Mouse (Mus musculus) CD4-positive, CD25-positive, alpha-beta regulatory T cell, adult 4 months (primary cell): ENCODE data around the gene Bag3. TPM values are rescaled to one million over a fixed set of nuclear protein-coding genes. Genes with fewer than 3 reads are reported as not detected.
"Not testable (repeated sequence)": the region's sequence is repeated elsewhere in the genome, so short reads cannot be mapped to it uniquely, and the experiment has no call there.

ENCODE experiments used
- ATAC-seq: one replicate; pipeline ENCODE4 v1.8.0; 2017
- polyA plus RNA-seq, 2 experiments: library from polyadenylated mRNA; unstranded; fragments of 100-300 nt; shearing (Covaris generic); gene quantifications; one replicate each; pipeline ENCODE4 v1.2.1; 2017

Bag3 gene
- polyA plus RNA-seq, 2 experiments from 2014 or later = 9.6 to 11.5 TPM

GRCm38 (mm10) chr7:128538196-128538595 is 14.8 kb downstream of the Bag3 start:
- ATAC-seq = no peak

GRCm38 (mm10) chr7:128538769-128539168 is 15.4 kb downstream of the Bag3 start:
- no peak for ATAC-seq

GRCm38 (mm10) chr7:128540111-128540510 is 16.7 kb downstream of the Bag3 start:
- no peak for ATAC-seq

- ATAC-seq = no peak
These were observed 17.3 kb downstream of the Bag3 start for GRCm38 (mm10) chr7:128540734-128541133.

GRCm38 (mm10) chr7:128541186-128541585 is 17.8 kb downstream of the Bag3 start:
- no peak for ATAC-seq

- ATAC-seq = no peak
These were observed 18.4 kb downstream of the Bag3 start for GRCm38 (mm10) chr7:128541771-128542170.

- no peak for ATAC-seq
These were observed 19.1 kb downstream of the Bag3 start for GRCm38 (mm10) chr7:128542488-128542887.

- no peak for ATAC-seq
These were observed 19.9 kb downstream of the Bag3 start for GRCm38 (mm10) chr7:128543148-128543855.

GRCm38 (mm10) chr7:128543961-128544360 is 20.5 kb downstream of the Bag3 start:
- no peak for ATAC-seq

GRCm38 (mm10) chr7:128544566-128545262 is 21.3 kb downstream of the Bag3 start:
- no peak for ATAC-seq

GRCm38 (mm10) chr7:128546031-128546430 is 22.6 kb downstream of the Bag3 start:
- no peak for ATAC-seq

- no peak for ATAC-seq
These were observed 25.7 kb downstream of the Bag3 start for GRCm38 (mm10) chr7:128549137-128549536.

GRCm38 (mm10) chr7:128550328-128551086 is 27.1 kb downstream of the Bag3 start:
- no peak for ATAC-seq

GRCm38 (mm10) chr7:128551087-128551457 is 27.7 kb downstream of the Bag3 start:
- no peak for ATAC-seq

GRCm38 (mm10) chr7:128553105-128553705 is 29.8 kb downstream of the Bag3 start:
- no peak for ATAC-seq

GRCm38 (mm10) chr7:128554502-128554901 is 31.1 kb downstream of the Bag3 start:
- ATAC-seq = no peak

GRCm38 (mm10) chr7:128555141-128555750 is 31.8 kb downstream of the Bag3 start:
- no peak for ATAC-seq

- ATAC-seq = no peak
These were observed 33.6 kb downstream of the Bag3 start for GRCm38 (mm10) chr7:128556923-128557430.

GRCm38 (mm10) chr7:128563373-128563772 is 40.0 kb downstream of the Bag3 start:
- peak; percentile 54 for ATAC-seq

- no peak for ATAC-seq
These were observed 42.9 kb downstream of the Bag3 start for GRCm38 (mm10) chr7:128566311-128566710.

GRCm38 (mm10) chr7:128567561-128568244 is 44.3 kb downstream of the Bag3 start:
- no peak for ATAC-seq

GRCm38 (mm10) chr7:128569429-128569828 is 46.0 kb downstream of the Bag3 start:
- not testable (repeated sequence) for ATAC-seq
